Mouse (Mus musculus): ENCODE data around the gene Samd3.

DNA sequence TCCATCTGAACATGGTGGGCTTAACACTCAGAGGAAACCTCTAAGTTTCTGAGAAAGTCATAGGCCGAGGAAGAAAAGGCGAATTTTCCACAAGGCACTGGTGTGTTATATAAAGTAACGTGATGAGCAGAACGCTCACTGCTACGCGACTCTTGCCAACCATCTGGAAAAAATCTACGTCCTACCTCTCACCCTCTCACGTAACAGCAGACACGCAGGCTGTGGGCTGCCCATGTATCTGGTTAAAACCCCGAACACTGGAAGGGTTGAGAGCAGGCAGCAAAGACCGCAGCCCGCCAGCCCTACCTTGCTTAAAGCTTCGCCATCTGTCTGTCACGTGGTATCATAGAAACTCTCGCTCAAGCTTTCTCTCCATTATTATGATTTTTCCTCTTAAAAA lies 84.8 kb downstream of the Samd3 start:
- TF ChIP-seq CTCF (IDR thresholded peaks at IDR 0.05; ENCODE audit: low read depth) (no peak), EP300 (IDR thresholded peaks at IDR 0.05; ENCODE audit: low read depth) (no peak)
